Mouse (Mus musculus) small intestine, adult 2 months (tissue): Measurements from ENCODE around the gene Hdgf.

ENCODE experiments used
- CTCF ChIP-seq: fragments of 200-500 bp; IDR thresholded peaks from 2 replicates; pipeline ENCODE4 v1.5.1; 2012; ENCODE audit warnings: low read depth, mild to moderate bottlenecking, control low read depth, inconsistent platforms, low read length, moderate library complexity, mixed read lengths; ENCODE audit not compliant: insufficient replicate concordance, insufficient read length; ENCODE audit errors: extremely low read depth
- POLR2A ChIP-seq: fragments of 200-500 bp; IDR thresholded peaks from 2 replicates; pipeline ENCODE4 v1.6.1; 2012; ENCODE audit warnings: low read depth, mild to moderate bottlenecking, control low read depth, inconsistent platforms, low read length, moderate library complexity

DNA sequence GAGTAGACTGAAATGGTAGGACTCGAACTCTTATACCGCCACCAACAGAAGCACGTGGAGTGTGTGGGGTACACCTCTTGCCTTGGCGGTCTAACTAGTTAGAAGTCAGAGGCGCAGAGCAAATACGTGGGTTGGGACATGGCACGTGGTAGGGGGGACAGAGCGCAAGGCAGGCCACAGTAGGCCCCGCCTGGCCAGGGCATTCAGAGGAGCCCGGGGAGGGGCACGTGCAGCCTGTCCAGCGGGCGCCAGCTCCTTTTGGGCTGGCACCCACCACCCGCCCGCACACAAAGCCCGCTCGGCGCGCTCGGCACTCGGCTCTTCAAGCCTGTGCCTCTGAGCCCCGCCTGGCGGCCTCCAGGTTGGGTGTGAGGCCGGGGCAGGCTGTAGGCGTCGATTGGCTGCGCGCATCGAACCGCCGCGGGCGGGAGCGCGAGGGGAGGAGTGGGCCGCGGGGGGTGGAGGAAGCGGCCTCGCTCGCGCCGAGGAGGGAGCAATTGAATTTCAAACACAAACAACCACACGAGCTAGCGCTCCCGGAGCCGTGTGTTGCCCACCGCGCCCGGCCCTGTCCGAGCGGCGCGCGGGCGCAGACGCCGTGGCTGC, at the start of gene Hdgf:
- TF ChIP-seq CTCF (no peak), POLR2A (peak; percentile 51)
